Mouse (Mus musculus) ovary, postnatal 36 days (tissue): ENCODE results near the gene Cx3cl1.

ENCODE experiments used
- DNase-seq: peaks from one replicate; pipeline ENCODE4 v3.0.0; 2022; ENCODE audit warnings: low spot score, mixed read lengths

Cx3cl1 gene

GRCm38 (mm10) chr8:94771941-94772670 lies at the start of gene Cx3cl1:
TSS of gene Cx3cl1 (plus strand) at chr8:94772009.
- peak; percentile 86 for DNase-seq

GRCm38 (mm10) chr8:94725998-94726397 lies 45.8 kb upstream of the Cx3cl1 start:
- no peak for DNase-seq

DNA sequence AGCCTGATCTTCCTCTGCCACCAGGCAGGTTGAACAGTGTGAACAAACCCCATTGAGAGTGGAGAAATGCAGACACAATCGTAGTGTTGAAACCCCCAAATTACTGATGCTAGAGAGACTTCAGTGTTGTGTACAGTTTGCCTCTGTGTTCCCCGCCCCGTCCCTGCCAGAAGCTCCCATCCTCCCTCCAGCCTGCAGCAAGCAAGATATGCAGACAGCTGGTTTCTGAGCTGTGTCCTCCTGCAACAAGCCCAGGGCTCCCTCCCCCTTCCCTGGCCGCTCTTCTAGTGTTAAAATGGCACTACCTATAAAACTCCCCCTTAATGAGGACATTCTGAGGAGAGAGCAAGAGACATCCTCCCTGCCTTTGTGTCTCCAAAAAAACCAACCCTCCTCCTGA lies 42.5 kb upstream of the Cx3cl1 start:
- DNase-seq: no peak

GRCm38 (mm10) chr8:94733821-94734465 lies 37.9 kb upstream of the Cx3cl1 start:
- no peak for DNase-seq

DNA sequence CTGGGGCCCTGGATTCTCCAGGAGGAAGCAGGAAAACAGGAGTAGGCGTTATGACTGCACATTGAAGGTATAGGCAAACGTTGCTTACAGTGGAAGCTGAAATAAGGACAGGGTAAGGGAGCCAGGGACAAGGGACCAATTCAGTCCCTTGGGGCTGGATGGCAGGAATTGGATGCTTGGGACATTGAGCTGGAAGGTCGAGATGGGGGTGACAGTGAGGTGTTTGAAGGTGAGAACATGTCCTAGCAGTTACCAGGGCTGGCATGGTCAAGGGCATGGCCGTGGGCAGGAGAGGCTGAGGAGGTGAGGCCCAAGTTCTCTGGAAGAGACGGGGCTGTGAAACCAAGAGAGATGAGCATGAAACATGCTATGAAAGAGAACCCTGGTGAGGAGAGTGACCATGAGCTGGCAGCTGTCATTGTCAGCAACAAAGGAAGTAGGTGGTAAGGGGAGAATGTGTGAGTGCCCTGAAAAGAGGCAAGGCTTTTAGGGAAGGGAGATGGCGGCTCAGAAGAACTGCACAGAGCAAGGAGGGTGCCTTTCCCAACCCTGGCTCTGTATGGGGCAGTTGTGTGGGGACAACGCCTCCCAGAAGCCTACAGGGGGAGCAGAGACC lies 37.0 kb upstream of the Cx3cl1 start:
- DNase-seq: no peak

DNA sequence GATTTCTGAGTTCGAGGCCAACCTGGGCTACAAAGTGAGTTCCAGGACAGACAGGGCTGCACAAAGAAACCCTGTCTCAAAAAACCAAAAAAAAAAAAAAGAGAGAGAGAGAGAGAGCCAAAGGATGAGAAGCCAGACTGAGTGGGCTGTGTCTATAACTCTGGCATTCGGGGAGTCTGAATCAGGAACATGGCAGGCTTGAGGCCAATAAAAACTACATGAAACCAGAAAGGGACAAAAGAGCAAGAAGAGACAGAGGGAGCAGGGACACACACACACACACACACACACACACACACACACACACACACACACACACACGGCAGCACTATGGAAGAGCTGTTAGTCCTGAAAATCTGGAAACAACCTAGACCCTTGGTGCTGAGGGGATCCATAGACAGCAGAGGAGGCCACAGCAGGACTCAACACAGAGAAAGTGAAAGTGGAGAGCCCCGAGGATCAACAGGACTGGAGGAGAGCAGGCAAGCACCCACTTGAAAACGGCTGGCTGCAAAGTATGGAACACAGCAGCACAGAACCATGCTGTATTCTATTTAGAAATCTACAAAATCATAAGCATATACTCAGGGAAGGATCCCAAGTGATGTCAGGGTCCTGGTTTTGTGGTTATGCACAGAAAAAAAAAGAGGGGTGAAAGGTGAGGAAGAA lies 36.2 kb upstream of the Cx3cl1 start:
- peak; percentile 17 for DNase-seq

GRCm38 (mm10) chr8:94739829-94740228 lies 32.0 kb upstream of the Cx3cl1 start:
- no peak for DNase-seq

- DNase-seq: no peak
Measured at GRCm38 (mm10) chr8:94740591-94740990, 31.2 kb upstream of the Cx3cl1 start.

- no peak for DNase-seq
Measured at GRCm38 (mm10) chr8:94741726-94742125, 30.1 kb upstream of the Cx3cl1 start.

DNA sequence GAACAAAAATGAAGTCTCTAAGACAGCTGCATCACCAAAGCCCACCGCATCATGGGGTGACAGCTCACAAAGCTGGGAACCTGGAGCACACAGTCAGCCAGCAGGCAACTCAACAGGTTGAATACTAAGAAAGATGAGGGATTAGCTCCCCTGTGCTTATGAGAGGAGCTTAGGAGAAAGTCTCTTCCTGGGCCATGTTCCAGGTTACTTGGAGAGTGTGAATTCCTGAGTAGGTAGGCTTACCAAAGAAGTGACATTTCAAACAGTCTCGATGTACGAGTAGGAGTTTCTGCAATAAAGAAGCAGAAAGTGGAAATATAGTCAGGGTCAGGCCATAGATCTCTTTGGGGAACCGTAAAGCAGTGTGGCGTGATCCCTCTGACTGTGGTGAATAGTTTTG lies 27.3 kb upstream of the Cx3cl1 start:
- no peak for DNase-seq

- DNase-seq: no peak
Measured at GRCm38 (mm10) chr8:94744972-94745371, 26.8 kb upstream of the Cx3cl1 start.

GRCm38 (mm10) chr8:94745476-94746184 lies 26.2 kb upstream of the Cx3cl1 start, which contains the start of gene Ccl22:
TSS of gene Ccl22 (plus strand) at chr8:94745590.
- no peak for DNase-seq

DNA sequence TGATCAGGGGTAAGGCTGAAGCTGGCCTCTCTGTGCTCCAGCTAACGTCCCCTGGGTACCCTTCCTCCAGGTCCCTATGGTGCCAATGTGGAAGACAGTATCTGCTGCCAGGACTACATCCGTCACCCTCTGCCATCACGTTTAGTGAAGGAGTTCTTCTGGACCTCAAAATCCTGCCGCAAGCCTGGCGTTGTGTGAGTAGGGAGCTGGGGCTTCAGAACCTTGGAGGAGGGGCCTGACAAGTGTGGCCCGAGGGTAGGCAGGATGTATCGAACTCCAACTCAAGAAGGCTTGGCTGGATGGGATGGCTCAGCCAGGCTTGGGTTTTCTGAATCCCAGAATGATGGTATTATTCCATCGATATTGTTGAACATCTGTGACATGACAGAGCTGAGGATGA lies 25.0 kb upstream of the Cx3cl1 start:
- DNase-seq: no peak

- no peak for DNase-seq
Measured at GRCm38 (mm10) chr8:94748363-94748762, 23.4 kb upstream of the Cx3cl1 start.

- no peak for DNase-seq
Measured at GRCm38 (mm10) chr8:94749942-94750341, 21.9 kb upstream of the Cx3cl1 start.

GRCm38 (mm10) chr8:94751023-94751849 lies 20.6 kb upstream of the Cx3cl1 start:
- DNase-seq: no peak

DNA sequence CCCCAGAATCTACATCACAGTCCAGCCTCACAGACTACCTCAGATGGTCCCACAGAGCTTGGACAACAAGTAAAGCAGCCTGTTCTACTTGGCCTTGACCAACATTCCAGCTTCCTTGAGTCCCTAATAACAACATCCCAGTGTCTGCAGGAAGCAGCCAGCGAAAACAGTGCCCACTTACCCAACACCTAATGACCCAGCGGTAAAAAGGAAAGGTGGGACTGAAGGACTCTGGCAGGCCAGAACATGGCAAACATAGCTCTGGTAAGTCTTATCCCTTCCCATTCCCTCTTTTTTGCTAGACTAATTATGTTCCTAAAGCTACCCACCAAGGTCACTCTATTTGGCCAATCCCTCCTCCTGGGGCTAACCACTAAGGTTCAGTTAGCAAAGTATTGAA lies 17.8 kb upstream of the Cx3cl1 start:
- DNase-seq: no peak

DNA sequence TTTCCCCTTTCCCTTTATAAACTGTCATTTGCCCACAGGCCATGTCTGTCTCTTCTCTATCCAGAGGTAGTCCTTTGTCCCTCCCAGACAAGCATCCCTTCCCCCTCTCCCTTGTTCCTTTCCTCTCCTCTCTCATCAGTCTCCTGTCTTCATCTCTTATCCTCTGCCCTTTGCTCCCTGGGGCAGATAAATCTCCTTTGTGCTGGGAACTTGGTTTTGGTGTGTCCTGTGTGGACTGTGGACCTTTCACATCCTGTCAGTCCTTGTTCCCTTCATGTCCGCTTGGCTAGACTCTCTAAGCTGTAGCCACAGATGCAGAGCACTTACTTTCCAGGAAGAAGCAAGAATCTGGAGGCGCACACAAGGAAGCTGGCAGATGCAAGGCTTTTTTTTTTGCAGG lies 17.3 kb upstream of the Cx3cl1 start:
- DNase-seq: no peak

- DNase-seq: no peak
Measured at GRCm38 (mm10) chr8:94767035-94767434, 4.8 kb upstream of the Cx3cl1 start.

DNA sequence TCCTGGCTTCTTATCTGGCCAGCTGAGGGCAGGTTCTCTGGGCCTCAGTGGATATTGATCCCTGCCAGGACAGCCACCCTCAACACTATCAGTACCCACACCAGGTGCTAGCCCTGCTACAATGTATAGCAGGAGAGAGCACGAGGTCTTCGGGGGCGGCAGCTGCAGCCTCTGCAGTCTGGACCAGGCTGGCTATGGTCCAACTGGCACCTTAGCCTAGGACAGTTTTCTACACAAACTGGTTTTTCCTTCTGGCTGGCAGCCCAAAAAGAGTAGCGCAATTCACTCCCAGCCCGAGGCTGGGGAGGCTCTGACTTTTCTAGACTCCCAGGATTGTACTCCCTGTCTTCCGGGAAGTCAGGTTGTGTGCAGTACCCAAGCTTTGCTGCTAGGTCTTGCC lies 864 bp upstream of the Cx3cl1 start:
- DNase-seq: peak; percentile 51

DNA sequence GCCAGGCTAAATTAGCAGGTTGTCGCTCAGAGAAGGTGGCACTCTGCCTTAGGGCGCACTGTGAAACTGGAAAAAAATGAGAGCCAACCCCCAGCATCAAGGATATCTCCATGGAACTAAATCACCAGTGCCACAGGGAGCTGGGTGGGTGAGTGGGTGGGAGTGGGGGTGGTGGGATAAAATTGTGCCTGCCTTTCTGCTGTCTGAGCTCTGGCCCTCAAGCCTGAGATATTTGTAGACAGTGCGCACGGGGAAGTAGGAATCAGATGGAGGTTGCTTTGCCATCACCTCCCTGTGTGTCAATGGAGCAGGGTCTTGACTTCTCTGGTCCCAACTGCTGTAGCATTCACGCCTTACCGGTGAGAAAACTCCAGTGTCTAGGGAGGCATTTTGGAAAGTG lies 1.2 kb downstream of the Cx3cl1 start:
- DNase-seq: no peak
